Mouse (Mus musculus): ENCODE data around the gene Myo5a. TPM values are rescaled to one million over a fixed set of nuclear protein-coding genes. Genes with fewer than 3 reads are reported as not detected.

The Myo5a gene
- polyA plus RNA-seq, 1 experiment from 2014 or later, result 13.4 TPM

DNA sequence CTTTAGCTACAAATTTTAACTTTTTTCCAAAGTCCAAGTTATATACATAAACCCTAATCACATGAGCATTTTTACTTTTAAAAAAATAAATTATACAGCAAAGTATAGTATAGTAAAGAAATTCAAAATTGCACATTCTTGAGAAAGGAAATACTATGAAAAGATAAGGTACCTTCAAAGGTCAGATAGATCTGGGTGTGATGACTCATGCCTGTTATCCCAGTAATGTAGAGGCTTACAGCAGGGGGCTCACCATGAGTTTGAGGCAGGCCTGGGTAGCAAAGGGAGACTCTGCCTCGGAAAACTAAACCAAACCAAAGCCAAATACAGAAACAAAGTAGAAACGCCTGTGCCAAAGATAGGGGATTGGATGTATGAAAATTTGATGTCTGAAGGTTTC lies 59.7 kb downstream of the Myo5a start:
- 54% methylated on average over 2 of the region's 2 CpGs for WGBS
- no peak for ATAC-seq (ENCODE audit: borderline replicate concordance, extremely low read depth, low FRiP score, low TSS enrichment)
- Histone ChIP-seq H3K4me2 (no peak overlapping the region), H3K4me3 (no peak overlapping the region), H3K27me3 (no peaks in the 10 kb centered on the region), H3K9me3 (no peaks in the 10 kb centered on the region), H3K27ac (no peak overlapping the region), H3K4me1 (no peaks in the 10 kb centered on the region), H3K9ac (no peak overlapping the region), H3K36me3 (no peaks in the 10 kb centered on the region)

- H3K4me2 ChIP-seq, result no peak overlapping the region
- H3K9me3 ChIP-seq, result no peaks in the 10 kb centered on the region
- no peak overlapping the region for H3K27ac ChIP-seq
- 50% methylated on average over 5 of the region's 5 CpGs for WGBS
- no peak for ATAC-seq (ENCODE audit: borderline replicate concordance, extremely low read depth, low FRiP score, low TSS enrichment)
- no peak overlapping the region for H3K9ac ChIP-seq
- H3K27me3 ChIP-seq, result no peaks in the 10 kb centered on the region
- H3K4me3 ChIP-seq, result no peak overlapping the region
- no peaks in the 10 kb centered on the region for H3K4me1 ChIP-seq
- 0 out of 2 replicates have a peak, but pooled peaks cover 4% of the 10 kb centered on the region for H3K36me3 ChIP-seq
Measured at GRCm38 (mm10) chr9:75146911-75147310, 76.1 kb downstream of the Myo5a start.

GRCm38 (mm10) chr9:75160525-75160924 lies 89.7 kb downstream of the Myo5a start:
- no peak overlapping the region for H3K27ac ChIP-seq
- no peak overlapping the region for H3K4me2 ChIP-seq
- no peaks in the 10 kb centered on the region for H3K27me3 ChIP-seq
- H3K4me1 ChIP-seq, result no peaks in the 10 kb centered on the region
- H3K4me3 ChIP-seq, result no peak overlapping the region
- 0 out of 2 replicates have a peak, but pooled peaks cover 11% of the 10 kb centered on the region for H3K36me3 ChIP-seq
- no peak overlapping the region for H3K9ac ChIP-seq
- WGBS, result 84% methylated on average over 6 of the region's 6 CpGs
- no peaks in the 10 kb centered on the region for H3K9me3 ChIP-seq
- ATAC-seq (ENCODE audit: borderline replicate concordance, extremely low read depth, low FRiP score, low TSS enrichment), result no peak

GRCm38 (mm10) chr9:75163650-75164049 lies 92.8 kb downstream of the Myo5a start:
- Histone ChIP-seq H3K36me3 (0 out of 2 replicates have a peak, but pooled peaks cover 6% of the 10 kb centered on the region), H3K9ac (no peak overlapping the region), H3K4me2 (no peak overlapping the region), H3K9me3 (no peaks in the 10 kb centered on the region), H3K27me3 (no peaks in the 10 kb centered on the region), H3K4me1 (no peaks in the 10 kb centered on the region), H3K27ac (no peak overlapping the region), H3K4me3 (no peak overlapping the region)
- ATAC-seq (ENCODE audit: borderline replicate concordance, extremely low read depth, low FRiP score, low TSS enrichment), result no peak

DNA sequence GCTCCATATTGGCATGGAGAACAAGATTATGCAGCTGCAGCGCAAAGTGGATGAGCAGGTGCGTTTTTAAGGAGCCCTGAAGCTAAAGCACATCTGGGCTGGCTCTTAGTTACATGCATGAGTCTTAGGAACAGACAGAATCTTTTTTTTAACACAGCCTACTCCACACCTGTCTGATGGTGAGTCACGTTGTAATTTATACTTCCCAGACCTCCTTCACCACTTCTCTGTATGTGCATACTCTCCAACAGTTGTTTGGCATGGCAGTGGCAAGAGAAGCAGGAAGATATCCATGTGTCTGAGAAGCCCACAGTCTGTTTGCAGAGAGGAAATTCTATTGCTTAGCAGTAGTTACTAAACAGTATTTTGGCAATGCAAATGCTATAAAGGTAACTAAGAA lies 100.9 kb downstream of the Myo5a start:
- no peak for ATAC-seq (ENCODE audit: borderline replicate concordance, extremely low read depth, low FRiP score, low TSS enrichment)
- Histone ChIP-seq H3K4me2 (no peak overlapping the region), H3K9ac (no peak overlapping the region), H3K4me1 (no peaks in the 10 kb centered on the region), H3K27ac (no peak overlapping the region), H3K36me3 (peaks cover 6% of the 10 kb centered on the region), H3K27me3 (no peaks in the 10 kb centered on the region), H3K9me3 (no peaks in the 10 kb centered on the region), H3K4me3 (no peak overlapping the region)
- 90% methylated on average over 3 of the region's 3 CpGs for WGBS

DNA sequence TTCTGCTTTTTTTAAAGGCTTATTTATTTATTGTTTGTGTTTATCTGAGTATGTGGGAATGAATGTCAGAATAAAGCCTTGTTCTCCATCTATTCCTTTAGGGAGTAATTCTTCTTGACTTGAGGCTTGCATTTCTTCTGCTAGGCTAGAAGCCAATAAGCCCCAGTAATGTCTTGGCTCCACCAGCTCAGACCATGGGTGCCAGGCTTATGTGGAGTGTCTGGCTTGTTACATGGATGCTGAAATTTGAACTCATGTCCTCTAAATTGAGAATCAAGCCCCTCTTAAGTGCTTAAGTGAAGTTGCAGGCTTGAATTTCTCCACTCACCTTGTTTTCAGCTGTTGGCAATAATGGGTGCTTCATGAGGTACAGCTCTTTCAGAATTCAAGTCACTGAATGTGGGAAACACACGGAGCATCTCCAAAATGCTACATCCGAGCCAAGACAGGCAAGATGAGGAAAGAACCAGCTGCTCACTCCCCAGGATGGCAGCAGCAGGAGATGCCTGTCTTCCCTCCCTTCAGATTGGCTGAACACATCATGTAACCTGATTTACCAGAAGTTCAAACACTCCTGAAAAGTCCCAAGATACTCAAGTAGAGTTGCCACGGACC lies 116.9 kb downstream of the Myo5a start:
- Histone ChIP-seq H3K9ac (no peak overlapping the region), H3K36me3 (peaks cover 8% of the 10 kb centered on the region; the same call in 1 of the 2 replicates), H3K27me3 (no peaks in the 10 kb centered on the region), H3K27ac (no peak overlapping the region), H3K9me3 (no peaks in the 10 kb centered on the region), H3K4me3 (no peak overlapping the region), H3K4me2 (no peak overlapping the region), H3K4me1 (no peaks in the 10 kb centered on the region)
- ATAC-seq (ENCODE audit: borderline replicate concordance, extremely low read depth, low FRiP score, low TSS enrichment), result no peak
- WGBS, result 65% methylated on average over 3 of the region's 3 CpGs

- Histone ChIP-seq H3K4me1 (no peaks in the 10 kb centered on the region), H3K4me3 (no peak overlapping the region), H3K9ac (no peak overlapping the region), H3K27me3 (no peaks in the 10 kb centered on the region), H3K36me3 (0 out of 2 replicates have a peak, but pooled peaks cover 4% of the 10 kb centered on the region), H3K27ac (no peak overlapping the region), H3K9me3 (no peaks in the 10 kb centered on the region), H3K4me2 (no peak overlapping the region)
- 61% methylated on average over 4 of the region's 4 CpGs for WGBS
- no peak for ATAC-seq (ENCODE audit: borderline replicate concordance, extremely low read depth, low FRiP score, low TSS enrichment)
Measured at GRCm38 (mm10) chr9:75193858-75194257, 123.0 kb downstream of the Myo5a start.

DNA sequence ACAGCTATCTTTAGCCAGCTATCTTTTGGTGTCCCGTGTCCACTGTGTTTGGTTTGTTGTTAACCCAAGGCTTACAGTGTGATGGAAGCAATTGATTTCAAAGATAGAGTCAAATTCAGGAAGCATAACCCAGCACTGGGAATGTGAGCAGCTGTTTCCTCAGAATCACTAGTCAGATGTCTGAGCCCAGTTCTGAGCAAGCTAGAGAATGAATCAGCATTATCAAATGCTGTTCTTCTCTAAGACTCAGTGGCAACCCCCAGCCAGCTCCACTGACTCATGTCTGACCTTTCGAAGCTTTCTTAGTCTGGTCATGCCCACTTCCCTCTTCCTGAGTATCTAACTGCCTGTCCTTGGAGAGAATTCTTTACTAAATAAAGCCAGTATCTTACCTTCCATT lies 125.5 kb downstream of the Myo5a start:
- H3K4me2 ChIP-seq, result no peak overlapping the region
- ATAC-seq (ENCODE audit: borderline replicate concordance, extremely low read depth, low FRiP score, low TSS enrichment), result no peak
- no peaks in the 10 kb centered on the region for H3K4me1 ChIP-seq
- H3K9ac ChIP-seq, result no peak overlapping the region
- no peaks in the 10 kb centered on the region for H3K27me3 ChIP-seq
- no peaks in the 10 kb centered on the region for H3K9me3 ChIP-seq
- peaks cover 7% of the 10 kb centered on the region; the same call in 1 of the 2 replicates for H3K36me3 ChIP-seq
- WGBS, result 52% methylated on average over 2 of the region's 2 CpGs
- no peak overlapping the region for H3K4me3 ChIP-seq
- H3K27ac ChIP-seq, result no peak overlapping the region

- Histone ChIP-seq H3K4me3 (no peak overlapping the region), H3K27ac (no peak overlapping the region), H3K36me3 (peaks cover 7% of the 10 kb centered on the region; the same call in 1 of the 2 replicates), H3K9ac (no peak overlapping the region), H3K27me3 (no peaks in the 10 kb centered on the region), H3K9me3 (no peaks in the 10 kb centered on the region), H3K4me1 (no peaks in the 10 kb centered on the region), H3K4me2 (no peak overlapping the region)
- 61% methylated on average over 6 of the region's 6 CpGs for WGBS
- no peak for ATAC-seq (ENCODE audit: borderline replicate concordance, extremely low read depth, low FRiP score, low TSS enrichment)
Measured at GRCm38 (mm10) chr9:75197297-75197696, 126.5 kb downstream of the Myo5a start.

DNA sequence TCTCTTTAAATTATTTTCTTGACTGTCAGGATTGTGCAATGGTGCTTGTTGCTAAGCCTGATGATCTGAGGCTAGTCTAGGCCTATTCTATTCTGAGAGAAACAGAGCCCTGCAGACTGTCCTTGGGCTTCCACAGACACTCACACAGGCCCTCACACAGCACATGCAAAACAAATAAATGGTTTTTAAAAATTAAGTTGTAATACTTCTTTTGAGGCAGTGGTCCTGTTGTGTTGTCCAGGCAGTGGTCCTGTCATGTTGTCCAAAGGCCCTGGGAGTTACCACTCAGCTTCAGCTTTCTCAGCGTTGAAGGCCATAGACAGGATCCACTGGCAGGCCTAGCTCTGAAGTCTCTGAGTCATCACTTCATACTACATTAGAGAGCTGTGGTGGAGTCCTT lies 130.7 kb downstream of the Myo5a start:
- Histone ChIP-seq H3K27ac (no peak overlapping the region), H3K36me3 (peaks cover 13% of the 10 kb centered on the region), H3K4me3 (no peak overlapping the region), H3K4me2 (no peak overlapping the region), H3K9ac (no peak overlapping the region), H3K9me3 (no peaks in the 10 kb centered on the region), H3K27me3 (no peaks in the 10 kb centered on the region), H3K4me1 (no peaks in the 10 kb centered on the region)
- 85% methylated on average over 1 of the region's 1 CpGs for WGBS
- no peak for ATAC-seq (ENCODE audit: borderline replicate concordance, extremely low read depth, low FRiP score, low TSS enrichment)

GRCm38 (mm10) chr9:75202036-75202435 lies 131.2 kb downstream of the Myo5a start:
- Histone ChIP-seq H3K36me3 (peaks cover 13% of the 10 kb centered on the region), H3K4me3 (no peak overlapping the region), H3K27me3 (no peaks in the 10 kb centered on the region), H3K27ac (no peak overlapping the region), H3K4me2 (no peak overlapping the region), H3K4me1 (no peaks in the 10 kb centered on the region), H3K9ac (no peak overlapping the region), H3K9me3 (no peaks in the 10 kb centered on the region)
- WGBS, result 91% methylated on average over 2 of the region's 2 CpGs
- no peak for ATAC-seq (ENCODE audit: borderline replicate concordance, extremely low read depth, low FRiP score, low TSS enrichment)

GRCm38 (mm10) chr9:75209246-75209645 lies 138.4 kb downstream of the Myo5a start:
- Histone ChIP-seq H3K4me3 (no peak overlapping the region), H3K27me3 (no peaks in the 10 kb centered on the region), H3K36me3 (peaks cover 11% of the 10 kb centered on the region; the same call in 1 of the 2 replicates), H3K9me3 (no peaks in the 10 kb centered on the region), H3K4me1 (no peaks in the 10 kb centered on the region), H3K9ac (no peak overlapping the region), H3K4me2 (no peak overlapping the region), H3K27ac (no peak overlapping the region)
- no peak for ATAC-seq (ENCODE audit: borderline replicate concordance, extremely low read depth, low FRiP score, low TSS enrichment)
- 82% methylated on average over 1 of the region's 1 CpGs for WGBS

GRCm38 (mm10) chr9:75210269-75210668 lies 139.5 kb downstream of the Myo5a start:
- WGBS, result 82% methylated on average over 2 of the region's 2 CpGs

More at GRCm38 (mm10) chr9:75210269-75210668, 139.5 kb downstream of the Myo5a start:
- H3K9me3 ChIP-seq, result no peaks in the 10 kb centered on the region
- H3K9ac ChIP-seq, result no peak overlapping the region
- no peak overlapping the region for H3K27ac ChIP-seq
- no peaks in the 10 kb centered on the region for H3K27me3 ChIP-seq
- H3K4me3 ChIP-seq, result no peak overlapping the region
- peaks cover 14% of the 10 kb centered on the region; the same call in 1 of the 2 replicates for H3K36me3 ChIP-seq
- ATAC-seq (ENCODE audit: borderline replicate concordance, extremely low read depth, low FRiP score, low TSS enrichment), result no peak
- no peaks in the 10 kb centered on the region for H3K4me1 ChIP-seq
- H3K4me2 ChIP-seq, result no peak overlapping the region

Measured in lung, embryonic 15.5 days (tissue).